Mouse (Mus musculus) forebrain, embryonic 15.5 days (tissue): ENCODE data around the gene Klri2. TPM values are rescaled to one million over a fixed set of nuclear protein-coding genes. Genes with fewer than 3 reads are reported as not detected.

ENCODE experiments used
- microRNA-seq: library from miRNA; unstranded; fragments of <30 nt; microRNA quantifications from one replicate; pipeline ENCODE4, GENCODE M21; 2016
- polyA plus RNA-seq: library from polyadenylated mRNA; unstranded; fragments of >200 nt; fragmentation: Nextera tagmentation; extraction: Ambion mirVana; gene quantifications from 2 replicates; pipeline ENCODE4 v1.2.1, GENCODE M21; 2015

Klri2 gene
- polyA plus RNA-seq, 1 experiment from 2014 or later, result not detected

Small RNAs within 50 kb of the gene (microRNA-seq; reads per million reads assigned to microRNA genes)
- gene Mir680-1, result not detected

Other genes starting within 250 kb of the Klri2 start
- not detected in 2 replicates for gene Olr1, start 233.3 kb downstream of the Klri2 start, polyA plus RNA-seq
- gene Tmem52b, start 227.9 kb downstream of the Klri2 start, polyA plus RNA-seq, result not detected in 2 replicates
- gene Gabarapl1, start 207.3 kb downstream of the Klri2 start, polyA plus RNA-seq, result 186 and 197 TPM in 2 replicates
- not detected in 2 replicates for gene Klre1, start 162.6 kb downstream of the Klri2 start, polyA plus RNA-seq
- gene Klrd1, start 148.7 kb downstream of the Klri2 start, polyA plus RNA-seq, result not detected in 2 replicates
- 0.11 and 0.17 TPM in 2 replicates for gene Klrk1, start 116.6 kb downstream of the Klri2 start, polyA plus RNA-seq
- not detected in 2 replicates for gene Klrc3, start 97.1 kb downstream of the Klri2 start, polyA plus RNA-seq
- gene Klrc2, start 79.8 kb downstream of the Klri2 start, polyA plus RNA-seq, result not detected in 2 replicates
- not detected in 2 replicates for gene Klrc1, start 61.5 kb downstream of the Klri2 start, polyA plus RNA-seq
- not detected in 2 replicates for gene Klri1, start 23.4 kb downstream of the Klri2 start, polyA plus RNA-seq
- not detected in 2 replicates for gene Gm156, start 43.8 kb upstream of the Klri2 start, polyA plus RNA-seq
- not detected in 2 replicates for gene Gm17631, start 122.2 kb upstream of the Klri2 start, polyA plus RNA-seq
- gene Klra17, start 136.2 kb upstream of the Klri2 start, polyA plus RNA-seq, result not detected in 2 replicates
- not detected in 2 replicates for gene Klra5, start 177.2 kb upstream of the Klri2 start, polyA plus RNA-seq